Mouse (Mus musculus): ENCODE data around the gene Vwa1. TPM values are rescaled to one million over a fixed set of nuclear protein-coding genes. Genes with fewer than 3 reads are reported as not detected.
"Not testable (repeated sequence)": the region's sequence is repeated elsewhere in the genome, so short reads cannot be mapped to it uniquely, and the experiment has no call there.

Gene Vwa1
- polyA plus RNA-seq, 1 experiment from 2014 or later = 12.2 TPM

DNA sequence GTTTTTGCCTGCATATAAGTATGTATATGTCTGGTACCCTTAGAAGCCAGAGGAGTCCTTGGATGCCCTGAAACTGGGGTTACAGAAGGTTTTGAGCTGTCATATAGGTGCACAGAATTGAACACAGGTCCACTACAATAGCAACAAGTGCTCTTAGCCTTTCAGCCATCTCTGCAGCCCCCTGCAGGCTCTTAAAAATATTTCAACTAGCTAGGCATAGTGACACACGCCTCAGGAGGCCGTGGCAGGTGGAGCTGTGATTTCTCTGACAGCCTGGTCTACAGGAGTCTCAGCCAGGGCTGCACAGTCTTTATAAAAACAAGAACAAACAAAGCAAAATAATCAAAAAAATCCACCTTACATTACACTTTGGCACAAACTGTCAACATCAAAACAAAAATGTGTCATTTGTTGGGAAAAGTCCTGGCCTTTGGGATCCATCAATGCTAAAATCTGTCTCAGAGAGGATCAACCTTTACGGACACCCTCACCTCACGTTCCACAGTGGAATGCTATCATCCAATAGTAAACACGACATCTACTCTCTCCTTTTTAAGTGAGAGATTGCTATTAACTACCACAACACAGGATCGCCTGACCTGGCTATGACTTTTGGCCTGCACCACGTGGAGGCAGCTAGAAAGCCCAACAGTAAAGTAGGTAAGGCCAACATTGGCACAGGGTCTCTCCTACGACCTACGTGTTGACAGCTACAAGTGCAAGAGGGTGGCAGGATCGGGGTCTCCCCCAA lies 14.5 kb downstream of the Vwa1 start:
- Histone ChIP-seq H3K4me3 (peak overlapping the region; percentile 77), H3K4me1 (peaks cover 35% of the 10 kb centered on the region), H3K36me3 (peaks cover 33% of the 10 kb centered on the region), H3K27ac (replicated peaks) (peak overlapping the region; percentile 84), H3K9me3 (replicated peaks) (no peaks in the 10 kb centered on the region), H3K27me3 (ENCODE audit: low read depth, poor library complexity, severe bottlenecking) (no peaks in the 10 kb centered on the region)
- DNase-seq (ENCODE audit: low spot score) = no peak
- WGBS = 7% methylated on average over 10 of the region's 10 CpGs

- no peak overlapping the region for H3K4me3 ChIP-seq
- peaks cover 62% of the 10 kb centered on the region for H3K36me3 ChIP-seq
- no peak overlapping the region for H3K27ac ChIP-seq (replicated peaks)
- H3K9me3 ChIP-seq (replicated peaks) = no peaks in the 10 kb centered on the region
- WGBS = 93% methylated on average over 12 of the region's 12 CpGs
- H3K4me1 ChIP-seq = peaks cover 29% of the 10 kb centered on the region
- H3K27me3 ChIP-seq (ENCODE audit: low read depth, poor library complexity, severe bottlenecking) = no peaks in the 10 kb centered on the region
- no peak for DNase-seq (ENCODE audit: low spot score)
Measured at GRCm38 (mm10) chr4:155757011-155757410, 17.5 kb downstream of the Vwa1 start.

- 90% methylated on average over 17 of the region's 17 CpGs for WGBS
- no peak for DNase-seq (ENCODE audit: low spot score)
- H3K9me3 ChIP-seq (replicated peaks) = no peaks in the 10 kb centered on the region
- H3K36me3 ChIP-seq = peaks cover 100% of the 10 kb centered on the region
- no peaks in the 10 kb centered on the region for H3K27me3 ChIP-seq (ENCODE audit: low read depth, poor library complexity, severe bottlenecking)
- no peaks in the 10 kb centered on the region for H3K4me1 ChIP-seq
- H3K4me3 ChIP-seq = no peak overlapping the region
- H3K27ac ChIP-seq (replicated peaks) = no peak overlapping the region
Measured at GRCm38 (mm10) chr4:155746575-155747490, 27.7 kb downstream of the Vwa1 start.

DNA sequence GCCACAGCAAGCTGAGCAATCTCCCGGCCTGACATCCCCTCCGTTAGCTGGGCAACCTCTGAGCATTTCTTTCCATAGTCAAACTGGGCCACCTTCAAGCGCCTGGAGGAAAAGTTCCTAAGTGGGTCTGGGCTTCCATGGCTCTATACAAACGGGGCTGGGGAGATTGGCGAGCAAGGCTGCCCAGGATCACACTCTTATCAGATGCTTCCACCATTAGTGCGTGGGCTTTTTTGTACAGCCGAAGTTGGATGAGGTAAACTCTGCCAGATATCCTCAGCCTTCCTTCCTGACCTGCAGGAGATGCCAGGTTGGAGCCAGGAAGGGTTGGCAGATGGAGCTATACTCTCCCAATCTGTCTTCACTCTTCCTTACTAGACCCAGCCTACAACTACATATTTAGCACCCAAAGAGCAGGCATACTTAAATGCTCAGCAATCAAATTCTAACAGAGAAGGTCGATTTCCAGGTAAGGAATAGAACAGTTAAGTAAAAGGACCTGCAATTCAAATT lies 28.4 kb downstream of the Vwa1 start:
- no peak for DNase-seq (ENCODE audit: low spot score)
- 89% methylated on average over 8 of the region's 8 CpGs for WGBS
- Histone ChIP-seq H3K4me1 (no peaks in the 10 kb centered on the region), H3K9me3 (replicated peaks) (no peaks in the 10 kb centered on the region), H3K36me3 (peaks cover 100% of the 10 kb centered on the region), H3K27me3 (ENCODE audit: low read depth, poor library complexity, severe bottlenecking) (no peaks in the 10 kb centered on the region), H3K27ac (replicated peaks) (no peak overlapping the region), H3K4me3 (no peak overlapping the region)

DNA sequence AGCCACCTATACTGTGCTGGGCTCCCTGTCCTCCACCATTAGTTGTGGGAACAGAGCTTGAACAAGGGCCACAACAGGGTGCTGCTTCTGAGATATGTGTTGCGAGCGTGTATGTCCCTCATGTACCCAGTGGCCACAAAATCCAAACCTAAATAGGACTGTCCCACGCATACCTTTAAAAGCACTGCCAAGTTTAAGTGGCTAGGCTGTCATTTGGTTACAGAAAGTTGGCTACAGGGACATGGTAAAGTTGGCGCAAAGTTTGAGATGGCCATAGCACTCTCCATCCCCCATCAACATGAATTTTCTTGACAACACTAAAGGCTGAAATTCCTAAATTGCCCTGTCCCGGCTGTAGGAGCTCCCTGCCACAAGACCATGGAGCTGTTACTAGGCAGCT lies 29.4 kb downstream of the Vwa1 start:
- WGBS = 93% methylated on average over 5 of the region's 5 CpGs
- H3K36me3 ChIP-seq = peaks cover 100% of the 10 kb centered on the region
- no peaks in the 10 kb centered on the region for H3K27me3 ChIP-seq (ENCODE audit: low read depth, poor library complexity, severe bottlenecking)
- no peaks in the 10 kb centered on the region for H3K9me3 ChIP-seq (replicated peaks)
- no peaks in the 10 kb centered on the region for H3K4me1 ChIP-seq
- H3K4me3 ChIP-seq = no peak overlapping the region
- H3K27ac ChIP-seq (replicated peaks) = no peak overlapping the region
- no peak for DNase-seq (ENCODE audit: low spot score)

DNA sequence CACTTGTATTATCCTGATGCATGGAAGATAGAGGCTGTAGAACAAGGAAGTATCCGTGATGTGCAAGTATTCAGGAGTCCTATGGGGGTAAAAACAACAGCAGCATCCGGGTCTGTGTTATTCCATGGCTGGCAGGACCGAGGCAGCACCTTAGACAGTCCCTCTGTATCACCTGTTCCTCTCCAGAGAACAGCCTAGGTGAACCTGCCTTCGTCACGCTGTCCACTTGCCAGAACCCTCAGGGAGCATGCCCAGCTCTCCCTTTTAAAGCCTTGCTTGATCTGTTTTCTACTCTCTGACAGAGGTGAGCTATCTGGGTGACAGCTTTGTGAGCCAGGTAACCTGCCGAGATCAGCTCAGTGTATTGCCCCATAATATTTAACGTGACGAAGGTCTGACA lies 30.0 kb downstream of the Vwa1 start:
- Histone ChIP-seq H3K27ac (replicated peaks) (no peak overlapping the region), H3K4me3 (no peak overlapping the region), H3K36me3 (peaks cover 100% of the 10 kb centered on the region), H3K9me3 (replicated peaks) (no peaks in the 10 kb centered on the region), H3K27me3 (ENCODE audit: low read depth, poor library complexity, severe bottlenecking) (no peaks in the 10 kb centered on the region), H3K4me1 (no peaks in the 10 kb centered on the region)
- WGBS = 92% methylated on average over 8 of the region's 8 CpGs
- no peak for DNase-seq (ENCODE audit: low spot score)

GRCm38 (mm10) chr4:155742684-155743083 lies 31.8 kb downstream of the Vwa1 start:
- Histone ChIP-seq H3K36me3 (peaks cover 87% of the 10 kb centered on the region), H3K4me3 (no peak overlapping the region), H3K27ac (replicated peaks) (no peak overlapping the region), H3K4me1 (peaks cover 9% of the 10 kb centered on the region), H3K9me3 (replicated peaks) (no peaks in the 10 kb centered on the region), H3K27me3 (ENCODE audit: low read depth, poor library complexity, severe bottlenecking) (no peaks in the 10 kb centered on the region)
- 96% methylated on average over 5 of the region's 5 CpGs for WGBS
- no peak for DNase-seq (ENCODE audit: low spot score)

GRCm38 (mm10) chr4:155740681-155741080 lies 33.8 kb downstream of the Vwa1 start:
- WGBS = 94% methylated on average over 10 of the region's 10 CpGs
- not testable (repeated sequence) for H3K4me3 ChIP-seq; DNase-seq (ENCODE audit: low spot score); H3K27ac ChIP-seq (replicated peaks); H3K27me3 ChIP-seq (ENCODE audit: low read depth, poor library complexity, severe bottlenecking); H3K9me3 ChIP-seq (replicated peaks)
- H3K36me3 ChIP-seq = peaks cover 76% of the 10 kb centered on the region
- peaks cover 26% of the 10 kb centered on the region for H3K4me1 ChIP-seq

DNA sequence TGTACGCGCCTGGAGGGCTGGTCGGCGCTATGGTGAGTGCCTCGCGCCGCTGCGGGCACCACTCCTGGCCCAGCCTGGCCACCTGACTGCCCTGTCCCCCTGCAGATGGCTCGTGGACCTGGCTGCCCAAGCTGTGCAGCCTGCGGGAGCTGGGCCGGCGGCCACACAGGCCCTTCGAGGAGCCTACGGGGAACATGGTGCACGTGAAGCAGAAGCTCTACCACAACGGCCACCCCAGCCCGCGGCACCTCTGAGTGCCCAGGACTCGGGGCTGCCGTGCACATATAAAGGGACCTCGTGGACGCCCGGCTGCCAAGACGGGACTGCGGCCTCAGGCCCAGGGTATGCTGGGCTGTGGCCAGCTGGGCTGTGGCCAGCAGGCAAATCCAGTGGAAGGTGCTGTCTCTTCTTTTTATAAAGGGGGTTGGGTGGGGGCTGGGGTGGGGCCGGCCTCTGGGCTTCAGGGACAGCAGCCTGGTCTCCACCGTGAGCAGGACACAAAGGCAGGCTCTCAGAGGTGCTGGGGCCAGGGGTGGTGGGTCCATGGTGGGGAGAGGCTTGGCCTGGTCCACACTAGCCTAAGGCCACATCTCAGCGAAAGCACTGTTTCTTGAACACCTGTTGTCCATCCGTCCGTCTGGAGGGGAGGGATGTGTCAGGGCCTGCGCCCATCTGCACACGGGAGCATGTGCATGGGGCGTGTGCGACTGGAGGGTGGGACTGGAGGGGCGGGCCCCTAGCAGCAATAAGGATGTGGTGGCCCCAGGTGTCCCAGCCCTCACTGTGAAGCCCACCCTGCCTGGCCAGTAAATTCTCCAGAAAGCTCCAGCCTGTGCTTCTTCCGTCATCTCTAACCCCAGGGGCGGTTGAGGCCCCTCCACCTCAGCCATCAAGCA lies 34.5 kb downstream of the Vwa1 start:
- no peak for DNase-seq (ENCODE audit: low spot score)
- H3K27ac ChIP-seq (replicated peaks) = no peak overlapping the region
- H3K4me1 ChIP-seq = peaks cover 30% of the 10 kb centered on the region
- H3K27me3 ChIP-seq (ENCODE audit: low read depth, poor library complexity, severe bottlenecking) = no peaks in the 10 kb centered on the region
- WGBS = 85% methylated on average over 37 of the region's 37 CpGs
- H3K4me3 ChIP-seq = peak overlapping the region; percentile 21; the same call in 1 of the 2 replicates
- no peaks in the 10 kb centered on the region for H3K9me3 ChIP-seq (replicated peaks)
- H3K36me3 ChIP-seq = peaks cover 70% of the 10 kb centered on the region

GRCm38 (mm10) chr4:155739152-155739551 lies 35.3 kb downstream of the Vwa1 start:
- H3K36me3 ChIP-seq = peaks cover 61% of the 10 kb centered on the region
- WGBS = 83% methylated on average over 6 of the region's 6 CpGs

GRCm38 (mm10) chr4:155738262-155738661 lies 36.2 kb downstream of the Vwa1 start:
- H3K9me3 ChIP-seq (replicated peaks) = no peaks in the 10 kb centered on the region
- H3K27ac ChIP-seq (replicated peaks) = no peak overlapping the region
- no peak overlapping the region for H3K4me3 ChIP-seq
- peaks cover 43% of the 10 kb centered on the region for H3K4me1 ChIP-seq
- H3K27me3 ChIP-seq (ENCODE audit: low read depth, poor library complexity, severe bottlenecking) = no peaks in the 10 kb centered on the region
- no peak for DNase-seq (ENCODE audit: low spot score)
- WGBS = 65% methylated on average over 8 of the region's 8 CpGs
- peaks cover 55% of the 10 kb centered on the region for H3K36me3 ChIP-seq

More at GRCm38 (mm10) chr4:155739152-155739551, 35.3 kb downstream of the Vwa1 start:
- no peaks in the 10 kb centered on the region for H3K9me3 ChIP-seq (replicated peaks)
- no peak for DNase-seq (ENCODE audit: low spot score)
- peaks cover 34% of the 10 kb centered on the region for H3K4me1 ChIP-seq
- no peaks in the 10 kb centered on the region for H3K27me3 ChIP-seq (ENCODE audit: low read depth, poor library complexity, severe bottlenecking)
- H3K27ac ChIP-seq (replicated peaks) = no peak overlapping the region
- H3K4me3 ChIP-seq = peak overlapping the region; percentile 21; the same call in 1 of the 2 replicates

GRCm38 (mm10) chr4:155736421-155736820 lies 38.1 kb downstream of the Vwa1 start:
- Histone ChIP-seq H3K4me3 (peak overlapping the region; percentile 85), H3K27ac (replicated peaks) (no peak overlapping the region), H3K27me3 (ENCODE audit: low read depth, poor library complexity, severe bottlenecking) (no peaks in the 10 kb centered on the region), H3K9me3 (replicated peaks) (no peaks in the 10 kb centered on the region), H3K36me3 (peaks cover 55% of the 10 kb centered on the region), H3K4me1 (peaks cover 44% of the 10 kb centered on the region)
- WGBS = 94% methylated on average over 5 of the region's 5 CpGs
- DNase-seq (ENCODE audit: low spot score) = no peak

All from midbrain, embryonic 10.5 days (tissue).